Mouse (Mus musculus) liver, embryonic 15.5 days (tissue): ENCODE data around the gene Kcna1. TPM values are rescaled to one million over a fixed set of nuclear protein-coding genes. Genes with fewer than 3 reads are reported as not detected.

ENCODE experiments used
- ATAC-seq: fragments of 200-750 bp; cut with Nextera tagmentation; 2 replicates; pipeline ENCODE4 v1.8.0; 2017; ENCODE audit warnings: moderate number of reproducible peaks, mild to moderate bottlenecking, moderate library complexity; ENCODE audit not compliant: insufficient read depth
- H3K27ac ChIP-seq: fragments of 300-500 bp; sonication (generic); replicated peaks from 2 replicates; pipeline ENCODE4 v1.5.1; 2015; ENCODE audit warnings: mild to moderate bottlenecking, inconsistent platforms
- H3K27me3 ChIP-seq: fragments of 300-500 bp; sonication (generic); 2 replicates; pipeline ENCODE4 v1.6.1; 2015; ENCODE audit warnings: mild to moderate bottlenecking, inconsistent platforms
- H3K36me3 ChIP-seq: fragments of 300-500 bp; sonication (generic); replicated peaks from 2 replicates; pipeline ENCODE4 v1.6.1; 2015; ENCODE audit warnings: moderate library complexity, mild to moderate bottlenecking, inconsistent platforms
- H3K4me1 ChIP-seq: fragments of 300-500 bp; sonication (generic); replicated peaks from 2 replicates; pipeline ENCODE4 v1.6.1; 2015; ENCODE audit warnings: inconsistent platforms
- H3K4me2 ChIP-seq: fragments of 300-500 bp; sonication (generic); 2 replicates; pipeline ENCODE4 v1.6.1; 2015; ENCODE audit warnings: moderate library complexity, mild to moderate bottlenecking, inconsistent platforms
- H3K4me3 ChIP-seq: fragments of 300-500 bp; sonication (generic); replicated peaks from 2 replicates; pipeline ENCODE4 v1.5.1; 2015; ENCODE audit warnings: mild to moderate bottlenecking, inconsistent platforms
- H3K9ac ChIP-seq: fragments of 300-500 bp; sonication (generic); 2 replicates; pipeline ENCODE4 v1.6.1; 2015; ENCODE audit warnings: moderate library complexity, mild to moderate bottlenecking, inconsistent platforms
- H3K9me3 ChIP-seq: fragments of 300-500 bp; sonication (generic); replicated peaks from 2 replicates; pipeline ENCODE4 v1.6.1; 2016; ENCODE audit warnings: inconsistent platforms
- WGBS: fragments of 180-500 bp; shearing (Covaris S2); methylation state at CpG from one replicate; pipeline ENCODE4 v1.1.7; 2015; ENCODE audit warnings: mixed read lengths; ENCODE audit not compliant: insufficient replicate concordance; 5-methylcytosine and 5-hydroxymethylcytosine counted together
- polyA plus RNA-seq: library from polyadenylated mRNA; unstranded; fragments of >200 nt; fragmentation: Nextera tagmentation; extraction: Ambion mirVana; gene quantifications from 2 replicates; pipeline ENCODE4 v1.2.1, GENCODE M21; 2015

Gene Kcna1
- polyA plus RNA-seq, 1 experiment from 2014 or later, result not detected

GRCm38 (mm10) chr6:126644181-126645043, 1.8 kb downstream of the Kcna1 start:
- no peaks in the 10 kb centered on the region for H3K4me1 ChIP-seq
- no peaks in the 10 kb centered on the region for H3K36me3 ChIP-seq
- no peak for ATAC-seq
- H3K9ac ChIP-seq, result no peak overlapping the region
- peaks cover 68% of the 10 kb centered on the region for H3K27me3 ChIP-seq
- no peak overlapping the region for H3K27ac ChIP-seq
- H3K9me3 ChIP-seq, result no peaks in the 10 kb centered on the region
- under 1% methylated on average over 66 of the region's 66 CpGs for WGBS
- no peak overlapping the region for H3K4me3 ChIP-seq
- peak overlapping the region; percentile 41 for H3K4me2 ChIP-seq

GRCm38 (mm10) chr6:126643341-126644055, 2.7 kb downstream of the Kcna1 start:
- Histone ChIP-seq H3K4me2 (peak overlapping the region; percentile 41), H3K9me3 (no peaks in the 10 kb centered on the region), H3K4me3 (no peak overlapping the region), H3K27me3 (peaks cover 68% of the 10 kb centered on the region), H3K4me1 (no peaks in the 10 kb centered on the region), H3K36me3 (no peaks in the 10 kb centered on the region), H3K9ac (no peak overlapping the region), H3K27ac (no peak overlapping the region)
- no peak for ATAC-seq
- under 1% methylated on average over 25 of the region's 25 CpGs for WGBS

- Histone ChIP-seq H3K4me2 (no peak overlapping the region), H3K4me3 (no peak overlapping the region)
Observed at GRCm38 (mm10) chr6:126642856-126643321, 3.3 kb downstream of the Kcna1 start.

GRCm38 (mm10) chr6:126628451-126628850, 17.7 kb downstream of the Kcna1 start:
- H3K4me2 ChIP-seq, result no peak overlapping the region
- no peak overlapping the region for H3K9ac ChIP-seq
- WGBS, result 65% methylated on average over 7 of the region's 7 CpGs
- no peaks in the 10 kb centered on the region for H3K27me3 ChIP-seq
- no peaks in the 10 kb centered on the region for H3K36me3 ChIP-seq
- no peak overlapping the region for H3K4me3 ChIP-seq
- no peaks in the 10 kb centered on the region for H3K9me3 ChIP-seq
- no peak for ATAC-seq
- no peaks in the 10 kb centered on the region for H3K4me1 ChIP-seq
- H3K27ac ChIP-seq, result no peak overlapping the region

More at GRCm38 (mm10) chr6:126642856-126643321, 3.3 kb downstream of the Kcna1 start:
- Histone ChIP-seq H3K27me3 (peaks cover 64% of the 10 kb centered on the region), H3K9ac (no peak overlapping the region), H3K27ac (no peak overlapping the region), H3K4me1 (no peaks in the 10 kb centered on the region), H3K9me3 (no peaks in the 10 kb centered on the region), H3K36me3 (no peaks in the 10 kb centered on the region)
- 3% methylated on average over 36 of the region's 36 CpGs for whole genome bisulfite sequencing
- no peak for ATAC-seq

GRCm38 (mm10) chr6:126618455-126618854, 27.7 kb downstream of the Kcna1 start:
- ATAC-seq, result no peak
- H3K27ac ChIP-seq, result no peak overlapping the region
- no peaks in the 10 kb centered on the region for H3K36me3 ChIP-seq
- H3K27me3 ChIP-seq, result no peaks in the 10 kb centered on the region
- no peak overlapping the region for H3K4me2 ChIP-seq
- WGBS, result 53% methylated on average over 4 of the region's 4 CpGs
- H3K9ac ChIP-seq, result no peak overlapping the region
- no peaks in the 10 kb centered on the region for H3K4me1 ChIP-seq
- no peak overlapping the region for H3K4me3 ChIP-seq
- no peaks in the 10 kb centered on the region for H3K9me3 ChIP-seq

- no peak for ATAC-seq
- WGBS, result 58% methylated on average over 4 of the region's 4 CpGs
Observed at GRCm38 (mm10) chr6:126610746-126611145, 35.4 kb downstream of the Kcna1 start.

GRCm38 (mm10) chr6:126609193-126609947, 36.8 kb downstream of the Kcna1 start:
- no peak overlapping the region for H3K27ac ChIP-seq
- no peak overlapping the region for H3K4me3 ChIP-seq
- H3K36me3 ChIP-seq, result no peaks in the 10 kb centered on the region
- H3K9ac ChIP-seq, result no peak overlapping the region
- no peaks in the 10 kb centered on the region for H3K27me3 ChIP-seq
- no peaks in the 10 kb centered on the region for H3K4me1 ChIP-seq
- 69% methylated on average over 17 of the region's 17 CpGs for WGBS
- no peak overlapping the region for H3K4me2 ChIP-seq
- ATAC-seq, result no peak
- H3K9me3 ChIP-seq, result no peaks in the 10 kb centered on the region

More at GRCm38 (mm10) chr6:126610746-126611145, 35.4 kb downstream of the Kcna1 start:
- no peak overlapping the region for H3K4me2 ChIP-seq
- H3K4me3 ChIP-seq, result no peak overlapping the region
- H3K27ac ChIP-seq, result no peak overlapping the region
- no peaks in the 10 kb centered on the region for H3K9me3 ChIP-seq
- H3K4me1 ChIP-seq, result no peaks in the 10 kb centered on the region
- no peaks in the 10 kb centered on the region for H3K27me3 ChIP-seq
- H3K36me3 ChIP-seq, result no peaks in the 10 kb centered on the region
- no peak overlapping the region for H3K9ac ChIP-seq

GRCm38 (mm10) chr6:126601843-126602326, 44.3 kb downstream of the Kcna1 start:
- H3K4me3 ChIP-seq, result no peak overlapping the region
- WGBS, result 76% methylated on average over 13 of the region's 13 CpGs
- H3K9ac ChIP-seq, result no peak overlapping the region
- H3K4me2 ChIP-seq, result no peak overlapping the region
- no peaks in the 10 kb centered on the region for H3K36me3 ChIP-seq
- no peak overlapping the region for H3K27ac ChIP-seq
- H3K4me1 ChIP-seq, result no peaks in the 10 kb centered on the region
- no peaks in the 10 kb centered on the region for H3K9me3 ChIP-seq
- no peaks in the 10 kb centered on the region for H3K27me3 ChIP-seq
- no peak for ATAC-seq

GRCm38 (mm10) chr6:126599201-126599995, 46.8 kb downstream of the Kcna1 start:
- Histone ChIP-seq H3K4me3 (no peak overlapping the region), H3K4me2 (no peak overlapping the region), H3K36me3 (no peaks in the 10 kb centered on the region), H3K4me1 (no peaks in the 10 kb centered on the region), H3K27me3 (no peaks in the 10 kb centered on the region), H3K9me3 (no peaks in the 10 kb centered on the region), H3K9ac (no peak overlapping the region), H3K27ac (no peak overlapping the region)
- no peak for ATAC-seq
- WGBS, result 66% methylated on average over 3 of the region's 3 CpGs

GRCm38 (mm10) chr6:126597741-126598140, 48.4 kb downstream of the Kcna1 start:
- H3K4me3 ChIP-seq, result no peak overlapping the region
- WGBS, result 60% methylated on average over 4 of the region's 4 CpGs
- no peaks in the 10 kb centered on the region for H3K27me3 ChIP-seq
- no peak for ATAC-seq
- no peaks in the 10 kb centered on the region for H3K9me3 ChIP-seq
- no peak overlapping the region for H3K4me2 ChIP-seq
- H3K9ac ChIP-seq, result no peak overlapping the region
- H3K4me1 ChIP-seq, result no peaks in the 10 kb centered on the region
- no peaks in the 10 kb centered on the region for H3K36me3 ChIP-seq
- no peak overlapping the region for H3K27ac ChIP-seq
